Mouse (Mus musculus): ENCODE data around the gene Rpl7a.

DNA sequence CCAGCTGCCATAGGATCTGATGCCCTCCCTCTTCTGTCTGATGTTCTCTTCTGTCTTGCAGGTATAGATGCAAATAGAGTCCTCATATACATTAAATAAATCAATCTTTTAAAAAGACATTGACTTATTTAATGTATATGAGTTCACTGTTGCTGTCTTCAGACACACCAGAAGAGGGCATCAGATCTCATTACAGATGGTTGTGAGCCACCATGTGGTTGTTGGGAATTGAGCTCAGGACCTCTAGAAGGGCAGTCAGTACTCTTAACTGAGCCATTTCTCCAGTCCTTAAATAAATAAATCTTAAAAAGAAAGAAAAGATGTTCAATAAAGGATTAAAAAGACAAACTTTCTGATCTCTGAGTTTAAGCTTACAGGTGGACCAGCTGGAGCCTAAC, 1.2 kb upstream of the Rpl7a start:
- no peak for TF ChIP-seq POLR2A (IDR thresholded peaks at IDR 0.05; ENCODE audit: insufficient read length, low read depth)
- no peak for TF ChIP-seq REST (IDR thresholded peaks at IDR 0.05; ENCODE audit: insufficient read depth, insufficient read length)
- no peak for TF ChIP-seq MYOD1 (IDR thresholded peaks at IDR 0.05; ENCODE audit: control insufficient read depth in 1 of 3, insufficient read length in 2 of 3, low read depth in 2 of 3)
- no peak for TF ChIP-seq MYOG (IDR thresholded peaks at IDR 0.05; ENCODE audit: control insufficient read depth in 1 of 3, insufficient read depth in 1 of 3, insufficient read length in 2 of 3, low read depth in 2 of 3)
- no peak for TF ChIP-seq USF1 (IDR thresholded peaks at IDR 0.05; ENCODE audit: low read depth)
- no peak for TF ChIP-seq CEBPB (IDR thresholded peaks at IDR 0.05; ENCODE audit: insufficient read depth, poor library complexity, severe bottlenecking)
- no peak for TF ChIP-seq POLR2AphosphoS2 (IDR thresholded peaks at IDR 0.05; ENCODE audit: insufficient read length, low read depth)
- TF ChIP-seq E2F4 (IDR thresholded peaks at IDR 0.05; ENCODE audit: insufficient read depth), result no peak
- TF ChIP-seq MAX (IDR thresholded peaks at IDR 0.05; ENCODE audit: low read depth), result no peak
- no peak for TF ChIP-seq TCF12 (IDR thresholded peaks at IDR 0.05; ENCODE audit: insufficient read depth, poor library complexity, severe bottlenecking)

Measured in myocyte (in vitro differentiated cells).